11 mouse cellular contexts compared by ENCODE assay signal in the genomic region with DNA sequence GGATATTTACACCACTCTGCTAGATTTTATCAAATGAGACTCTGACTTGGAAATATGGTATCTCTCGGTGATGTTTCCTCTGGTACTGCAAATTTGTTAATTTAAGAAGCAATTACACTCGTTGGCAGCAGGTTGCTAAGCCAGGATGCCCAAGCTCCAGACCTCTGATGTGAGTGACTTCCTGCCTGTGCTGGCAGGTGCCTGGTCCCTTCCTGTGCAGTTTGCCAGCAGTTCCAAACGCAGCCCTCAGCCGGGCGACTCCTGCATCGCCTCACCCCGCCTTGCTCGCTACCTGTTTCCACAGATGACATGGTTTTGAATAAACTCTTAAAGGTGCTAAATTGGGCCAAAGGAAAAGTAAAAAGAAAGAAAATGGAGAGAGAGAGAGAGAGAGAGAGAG. TPM values are rescaled to one million over a fixed set of nuclear protein-coding genes. Genes with fewer than 3 reads are reported as not detected.
A peak's percentile ranks its signal among the peaks of the same experiment; 100 is the strongest.
DNase-seq lines count a peak whose midpoint lies in the region; ATAC-seq lines count a peak whose summit lies in the region.
"Had no signal": no experiment of that assay in that cellular context is flagged by ENCODE, and none has a peak within 500 bp of the region (broad histone marks: within the 10 kb centered on the region; RNA-seq: fewer than 3 reads in every experiment).

No protein-coding gene starts in this region.

- H3K36me3 ChIP-seq in midbrain, embryonic 16.5 days (ENCODE audit: control insufficient read depth, insufficient read depth, low read length) = no peaks in the 10 kb centered on the region
- H3K36me3 ChIP-seq: heart, embryonic 15.5 days had no signal

- peak overlapping the region; percentile 77 for H3K9ac ChIP-seq in midbrain, embryonic 16.5 days (ENCODE audit: low read depth, low read length)
- H3K9ac ChIP-seq: heart, embryonic 15.5 days had no signal

- peak overlapping the region; percentile 54 for H3K4me3 ChIP-seq in midbrain, embryonic 16.5 days (ENCODE audit: low read depth, low read length)

- H3K27ac ChIP-seq in midbrain, embryonic 16.5 days (ENCODE audit: low read length) = peak overlapping the region; percentile 91
- H3K27ac ChIP-seq: heart, embryonic 15.5 days had no signal

- H3K9me3 ChIP-seq in midbrain, embryonic 16.5 days (replicated peaks; ENCODE audit: control insufficient read depth, low read length, poor library complexity, severe bottlenecking) = no peaks in the 10 kb centered on the region
- H3K9me3 ChIP-seq: heart, embryonic 15.5 days had no signal

- no peaks in the 10 kb centered on the region for H3K27me3 ChIP-seq in midbrain, embryonic 16.5 days (ENCODE audit: control insufficient read depth, insufficient read depth, low read depth, low read length)
- H3K27me3 ChIP-seq: heart, embryonic 15.5 days had no signal

- peak overlapping the region; percentile 76 for H3K4me2 ChIP-seq in midbrain, embryonic 16.5 days (ENCODE audit: low read length)

- H3K4me1 ChIP-seq in midbrain, embryonic 16.5 days (ENCODE audit: control insufficient read depth, insufficient read depth, low read length) = peaks cover 19% of the 10 kb centered on the region

- 75% methylated on average over 8 of the region's 8 CpGs for WGBS in midbrain, embryonic 16.5 days

- ATAC-seq in CD4-positive, CD25-positive, alpha-beta regulatory T cell, adult 4 months = peak; percentile 43
- ATAC-seq in midbrain, embryonic 16.5 days = no peak

- peak; percentile 9 for DNase-seq in heart, postnatal 4 days
- no peak for DNase-seq in heart, adult 8-10 months (ENCODE audit: low spot score)
- DNase-seq in cerebellum, postnatal 10 days = peak; percentile 77 to 81
- DNase-seq in adrenal gland, adult 8-10 months = no peak
- DNase-seq in urinary bladder, adult 2 months (ENCODE audit: low spot score) = no peak
- DNase-seq in adrenal gland, postnatal 4 days (ENCODE audit: low spot score in 2 of 2) = no peak
- DNase-seq: kidney, postnatal 4 days; lung, postnatal 14 days had no signal

RNA-seq across cellular contexts. Expression of gene Scn2a, which starts 49.0 kb away (rescaled TPM):
- under 1 TPM; 0.21 to 0.41 TPM for total RNA-seq in heart, postnatal 4 days (2021)
- total RNA-seq in heart, adult 8-10 months (2022) = under 1 TPM; 0.33 to 0.60 (median 0.47) TPM
- 1 to 10 TPM in 1 of 2 experiments, under 1 TPM in 1; 0.38 to 1.2 TPM for polyA plus RNA-seq in CD4-positive, CD25-positive, alpha-beta regulatory T cell, adult 4 months (2017; shearing (Covaris generic))
- 55.5 and 56.7 TPM in 2 replicates for polyA plus RNA-seq in midbrain, embryonic 16.5 days (2015; fragmentation: Nextera tagmentation; extraction: Ambion mirVana)
- 1 to 10 TPM; 1.6 to 3.4 (median 2.5) TPM for total RNA-seq in adrenal gland, adult 8-10 months (2022)
- 2.4 and 2.8 TPM in 2 replicates for polyA plus RNA-seq in urinary bladder, adult 2 months (2012; rRNA removed)
- 1 to 10 TPM; 3.2 to 3.4 TPM for total RNA-seq in adrenal gland, postnatal 4 days (2021)

Comparison
In these comparisons a context has a peak if more than half of its experiments do, and no peak if none do; other contexts are left out.
1. DNase-seq: peak in heart, postnatal 4 days (single experiment) and cerebellum, postnatal 10 days (2 of 2); none in heart, adult 8-10 months (single experiment), adrenal gland, adult 8-10 months (single experiment), urinary bladder, adult 2 months (single experiment) and adrenal gland, postnatal 4 days (0 of 2).